Mouse (Mus musculus) kidney, adult 2 months (tissue): ENCODE data around the gene Yaf2.

Source experiments
- CTCF ChIP-seq: fragments of 200-500 bp; conservative IDR thresholded peaks from 2 replicates; pipeline ENCODE4 v1.5.1; 2011; ENCODE audit warnings: low read depth, mild to moderate bottlenecking, control low read depth, low read length, moderate library complexity, mixed read lengths; ENCODE audit not compliant: insufficient read depth, insufficient read length
- POLR2A ChIP-seq: fragments of 200-500 bp; IDR thresholded peaks from one replicate; pipeline ENCODE4 v1.6.1; 2011; ENCODE audit warnings: low read depth, low read length, control low read depth

GRCm38 (mm10) chr15:93365561-93365960 lies 28.8 kb upstream of the Yaf2 start:
- no peak for TF ChIP-seq CTCF
- TF ChIP-seq POLR2A, result no peak
